Mouse (Mus musculus) activated CD4-positive, CD25-positive, alpha-beta regulatory T cell (primary cell): ENCODE results near the gene Btf3. TPM values are rescaled to one million over a fixed set of nuclear protein-coding genes. Genes with fewer than 3 reads are reported as not detected.

Experiments
- polyA plus RNA-seq, 2 experiments: library from polyadenylated mRNA; unstranded; fragments of 100-300 nt; shearing (Covaris generic); gene quantifications; one replicate each; pipeline ENCODE4 v1.2.1; 2017

The Btf3 gene
- polyA plus RNA-seq: 100 to 1,000 TPM; 652 to 751 TPM

DNA sequence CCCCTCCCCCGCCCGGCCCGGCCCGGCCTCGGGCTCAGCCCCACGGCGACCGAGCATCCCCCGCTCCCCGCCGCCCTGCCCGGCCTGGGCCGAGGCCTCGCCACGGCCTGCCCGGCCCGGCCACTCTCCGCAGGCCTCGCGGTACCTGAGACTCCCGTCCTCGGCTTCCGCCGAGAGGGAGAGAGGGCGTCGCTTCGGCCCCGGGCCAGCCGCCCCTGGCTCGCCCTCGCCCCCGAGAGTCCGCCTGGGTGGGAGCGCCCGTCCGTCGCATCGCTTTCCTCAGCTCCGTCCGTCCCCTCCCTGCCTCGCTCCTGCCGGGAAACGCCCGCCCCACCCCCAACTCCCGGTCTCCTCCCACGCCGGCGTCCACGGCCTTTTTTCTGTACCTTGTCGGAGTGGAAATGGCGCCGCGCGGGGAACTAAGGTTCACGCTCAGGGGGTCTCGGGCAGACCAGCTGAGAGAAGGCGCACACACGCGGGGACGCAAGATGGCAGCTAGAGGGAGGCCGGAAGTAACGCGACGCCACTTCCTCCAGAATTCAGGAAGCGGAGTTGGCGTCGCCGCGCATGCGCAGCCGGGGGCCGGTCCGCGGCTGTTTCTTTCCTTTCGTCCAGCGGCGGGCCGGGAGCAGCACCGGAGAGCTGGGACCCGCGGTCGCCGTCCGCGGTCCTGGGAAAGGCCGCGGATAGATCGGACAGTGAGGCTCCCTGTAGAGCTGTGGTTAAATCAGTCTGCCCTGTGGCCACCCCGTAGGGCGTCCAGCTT, at the start of gene Btf3:
Btf3 (minus strand) TSS at position 527 of the 766 bp plus-strand sequence.

GRCm38 (mm10) chr13:98354090-98354801, 37.4 kb upstream of the Btf3 start, which contains the start of gene Foxd1:
Gene Foxd1, plus strand, starts transcription at chr13:98354242.

GRCm38 (mm10) chr13:98279686-98280085, 37.1 kb downstream of the Btf3 start, which contains the start of gene Gm21976:
Gene Gm21976, plus strand, starts transcription at chr13:98279887.

GRCm38 (mm10) chr13:98262636-98263457, 54.0 kb downstream of the Btf3 start, which contains the start of the genes Utp15 and Ankra2:
Gene Utp15, minus strand, starts transcription at chr13:98263041.
Gene Ankra2, plus strand, starts transcription at chr13:98263074.

Other genes with a start within 250 kb of the Btf3 start
- under 1 TPM in 1 of 2 experiments, not detected in 1; 0.22 TPM for gene Arhgef28, start 110.6 kb downstream of the Btf3 start, polyA plus RNA-seq
- gene Utp15, start 54.0 kb downstream of the Btf3 start, polyA plus RNA-seq: 10 to 100 TPM; 29.0 to 36.9 TPM
- gene Ankra2, start 53.9 kb downstream of the Btf3 start, polyA plus RNA-seq: 10 to 100 TPM; 54.5 to 54.7 TPM
- not detected for gene Gm21976, start 37.1 kb downstream of the Btf3 start, polyA plus RNA-seq
- not detected for gene Foxd1, start 37.2 kb upstream of the Btf3 start, polyA plus RNA-seq
- under 1 TPM; 0.37 to 0.50 TPM for gene Gm10320, start 175.0 kb upstream of the Btf3 start, polyA plus RNA-seq